Mouse (Mus musculus): Measurements from ENCODE around the gene Ankle2.

Ankle2 gene

GRCm38 (mm10) chr5:110230780-110231461 is at the start of gene Ankle2:
TSS of gene Ankle2 (plus strand) at chr5:110231004.
- peak; percentile 95 for DNase-seq (ENCODE audit: extremely low spot score, low spot score)

GRCm38 (mm10) chr5:110181716-110182115 is 49.1 kb upstream of the Ankle2 start:
- no peak for DNase-seq (ENCODE audit: extremely low spot score, low spot score)

GRCm38 (mm10) chr5:110203164-110203895 is 27.5 kb upstream of the Ankle2 start:
- no peak for DNase-seq (ENCODE audit: extremely low spot score, low spot score)

- DNase-seq (ENCODE audit: extremely low spot score, low spot score), result no peak
Observed at GRCm38 (mm10) chr5:110204777-110205176, 26.0 kb upstream of the Ankle2 start.

GRCm38 (mm10) chr5:110211312-110211711 is 19.5 kb upstream of the Ankle2 start:
- DNase-seq (ENCODE audit: extremely low spot score, low spot score), result no peak

- no peak for DNase-seq (ENCODE audit: extremely low spot score, low spot score)
Observed at GRCm38 (mm10) chr5:110216780-110217179, 14.0 kb upstream of the Ankle2 start.

GRCm38 (mm10) chr5:110220331-110220730 is 10.5 kb upstream of the Ankle2 start:
- DNase-seq (ENCODE audit: extremely low spot score, low spot score), result no peak

- no peak for DNase-seq (ENCODE audit: extremely low spot score, low spot score)
Observed at GRCm38 (mm10) chr5:110222757-110223156, 8.0 kb upstream of the Ankle2 start.

GRCm38 (mm10) chr5:110225056-110225455 is 5.7 kb upstream of the Ankle2 start:
- no peak for DNase-seq (ENCODE audit: extremely low spot score, low spot score)

- no peak for DNase-seq (ENCODE audit: extremely low spot score, low spot score)
Observed at GRCm38 (mm10) chr5:110227336-110227883, 3.4 kb upstream of the Ankle2 start.

- no peak for DNase-seq (ENCODE audit: extremely low spot score, low spot score)
Observed at GRCm38 (mm10) chr5:110230401-110230779, 414 bp upstream of the Ankle2 start.

GRCm38 (mm10) chr5:110231638-110232037 is 834 bp downstream of the Ankle2 start:
- no peak for DNase-seq (ENCODE audit: extremely low spot score, low spot score)

GRCm38 (mm10) chr5:110232346-110232745 is 1.5 kb downstream of the Ankle2 start:
- no peak for DNase-seq (ENCODE audit: extremely low spot score, low spot score)

GRCm38 (mm10) chr5:110244091-110244490 is 13.3 kb downstream of the Ankle2 start:
- no peak for DNase-seq (ENCODE audit: extremely low spot score, low spot score)

GRCm38 (mm10) chr5:110266941-110267340 is 36.1 kb downstream of the Ankle2 start:
- DNase-seq (ENCODE audit: extremely low spot score, low spot score), result no peak

- DNase-seq (ENCODE audit: extremely low spot score, low spot score), result peak; percentile 97
Observed at GRCm38 (mm10) chr5:110269141-110270101, 38.6 kb downstream of the Ankle2 start, which contains the start of gene Pgam5. TSS of gene Pgam5 (minus strand) at chr5:110269913.

GRCm38 (mm10) chr5:110270242-110270641 is 39.4 kb downstream of the Ankle2 start:
- DNase-seq (ENCODE audit: extremely low spot score, low spot score), result no peak

- DNase-seq (ENCODE audit: extremely low spot score, low spot score), result no peak
Observed at GRCm38 (mm10) chr5:110274147-110274546, 43.3 kb downstream of the Ankle2 start.

- DNase-seq (ENCODE audit: extremely low spot score, low spot score), result no peak
Observed at GRCm38 (mm10) chr5:110274846-110275245, 44.0 kb downstream of the Ankle2 start.

- no peak for DNase-seq (ENCODE audit: extremely low spot score, low spot score)
Observed at GRCm38 (mm10) chr5:110276391-110276790, 45.6 kb downstream of the Ankle2 start.

- DNase-seq (ENCODE audit: extremely low spot score, low spot score), result no peak
Observed at GRCm38 (mm10) chr5:110276910-110277309, 46.1 kb downstream of the Ankle2 start.

All from neural tube, embryonic 10.5 days (tissue).